Mouse (Mus musculus): ENCODE measurements around the gene Itpr3.

Itpr3 gene

GRCm38 (mm10) chr17:27071630-27072029 is 14.5 kb downstream of the Itpr3 start:
- no peak for DNase-seq (ENCODE audit: low spot score)

GRCm38 (mm10) chr17:27072363-27072762 is 15.3 kb downstream of the Itpr3 start:
- DNase-seq (ENCODE audit: low spot score), result no peak

- DNase-seq (ENCODE audit: low spot score), result no peak
Observed at GRCm38 (mm10) chr17:27073126-27073525, 16.0 kb downstream of the Itpr3 start.

- DNase-seq (ENCODE audit: low spot score), result no peak
Observed at GRCm38 (mm10) chr17:27073778-27074177, 16.7 kb downstream of the Itpr3 start.

- DNase-seq (ENCODE audit: low spot score), result no peak
Observed at GRCm38 (mm10) chr17:27074236-27074635, 17.1 kb downstream of the Itpr3 start.

- no peak for DNase-seq (ENCODE audit: low spot score)
Observed at GRCm38 (mm10) chr17:27074849-27075745, 18.0 kb downstream of the Itpr3 start.

- no peak for DNase-seq (ENCODE audit: low spot score)
Observed at GRCm38 (mm10) chr17:27077133-27077532, 20.0 kb downstream of the Itpr3 start.

GRCm38 (mm10) chr17:27077920-27078319 is 20.8 kb downstream of the Itpr3 start:
- no peak for DNase-seq (ENCODE audit: low spot score)

- DNase-seq (ENCODE audit: low spot score), result no peak
Observed at GRCm38 (mm10) chr17:27078499-27078898, 21.4 kb downstream of the Itpr3 start.

GRCm38 (mm10) chr17:27081868-27082267 is 24.8 kb downstream of the Itpr3 start:
- DNase-seq (ENCODE audit: low spot score), result no peak

- DNase-seq (ENCODE audit: low spot score), result no peak
Observed at GRCm38 (mm10) chr17:27082796-27083195, 25.7 kb downstream of the Itpr3 start.

- DNase-seq (ENCODE audit: low spot score), result no peak
Observed at GRCm38 (mm10) chr17:27083601-27084000, 26.5 kb downstream of the Itpr3 start.

- DNase-seq (ENCODE audit: low spot score), result no peak
Observed at GRCm38 (mm10) chr17:27085676-27086075, 28.6 kb downstream of the Itpr3 start.

GRCm38 (mm10) chr17:27087426-27087825 is 30.3 kb downstream of the Itpr3 start:
- DNase-seq (ENCODE audit: low spot score), result no peak

GRCm38 (mm10) chr17:27090068-27090467 is 33.0 kb downstream of the Itpr3 start:
- DNase-seq (ENCODE audit: low spot score), result no peak

- no peak for DNase-seq (ENCODE audit: low spot score)
Observed at GRCm38 (mm10) chr17:27095690-27096089, 38.6 kb downstream of the Itpr3 start.

- DNase-seq (ENCODE audit: low spot score), result no peak
Observed at GRCm38 (mm10) chr17:27101675-27102074, 44.6 kb downstream of the Itpr3 start.

- DNase-seq (ENCODE audit: low spot score), result no peak
Observed at GRCm38 (mm10) chr17:27105698-27106470, 48.8 kb downstream of the Itpr3 start.

GRCm38 (mm10) chr17:27106745-27107144 is 49.6 kb downstream of the Itpr3 start:
- no peak for DNase-seq (ENCODE audit: low spot score)

GRCm38 (mm10) chr17:27107936-27108335 is 50.8 kb downstream of the Itpr3 start:
- no peak for DNase-seq (ENCODE audit: low spot score)

GRCm38 (mm10) chr17:27110072-27110471 is 53.0 kb downstream of the Itpr3 start:
- DNase-seq (ENCODE audit: low spot score), result no peak

GRCm38 (mm10) chr17:27118676-27119539 is 61.8 kb downstream of the Itpr3 start:
- no peak for DNase-seq (ENCODE audit: low spot score)

Measured in layer of hippocampus, adult 9-10 months (tissue).